Mouse (Mus musculus) midbrain, embryonic 14.5 days (tissue): Measurements from ENCODE around the gene Stkld1. TPM values are rescaled to one million over a fixed set of nuclear protein-coding genes. Genes with fewer than 3 reads are reported as not detected.

Source experiments
- ATAC-seq: fragments of 200-750 bp; cut with Nextera tagmentation; 2 replicates; pipeline ENCODE4 v1.8.0; 2017; ENCODE audit warnings: moderate number of reproducible peaks, moderate library complexity; ENCODE audit not compliant: low FRiP score, low TSS enrichment
- DNase-seq: peaks from one replicate; pipeline ENCODE4 v3.0.0-alpha.2; 2015
- H3K27ac ChIP-seq: fragments of 300-500 bp; sonication (generic); replicated peaks from 2 replicates; pipeline ENCODE4 v1.5.1; 2014; ENCODE audit warnings: mild to moderate bottlenecking, low read depth, low read length, moderate library complexity
- H3K27me3 ChIP-seq: fragments of 300-500 bp; sonication (generic); 2 replicates; pipeline ENCODE4 v1.6.1; 2014; ENCODE audit warnings: low read length, control low read depth, mixed read lengths; ENCODE audit not compliant: control insufficient read depth, insufficient read depth
- H3K36me3 ChIP-seq: fragments of 300-500 bp; sonication (generic); 2 replicates; pipeline ENCODE4 v1.6.1; 2014; ENCODE audit warnings: low read length, control low read depth; ENCODE audit not compliant: control insufficient read depth, insufficient read depth
- H3K4me1 ChIP-seq: fragments of 300-500 bp; sonication (generic); 2 replicates; pipeline ENCODE4 v1.6.1; 2014; ENCODE audit warnings: mild to moderate bottlenecking, antibody characterized with exemption, low read length, control low read depth; ENCODE audit not compliant: control insufficient read depth, insufficient read depth
- H3K4me2 ChIP-seq: fragments of 300-500 bp; sonication (generic); 2 replicates; pipeline ENCODE4 v1.6.1; 2014; ENCODE audit warnings: mild to moderate bottlenecking, low read length, moderate library complexity
- H3K4me3 ChIP-seq: fragments of 300-500 bp; sonication (generic); replicated peaks from 2 replicates; pipeline ENCODE4 v1.5.1; 2014; ENCODE audit warnings: low read depth, low read length
- H3K9ac ChIP-seq: fragments of 300-500 bp; sonication (generic); replicated peaks from 2 replicates; pipeline ENCODE4 v1.6.1; 2014; ENCODE audit warnings: mild to moderate bottlenecking, low read length, moderate library complexity
- H3K9me3 ChIP-seq: fragments of 300-500 bp; sonication (generic); 2 replicates; pipeline ENCODE4 v1.6.1; 2016; ENCODE audit warnings: low read length, control low read depth, mixed read lengths; ENCODE audit not compliant: control insufficient read depth
- WGBS: fragments of 180-500 bp; shearing (Covaris S2); extraction: QIAGEN DNeasy Blood & Tissue Kit; methylation state at CpG from one replicate; pipeline ENCODE4 v1.1.7; 2014; 5-methylcytosine and 5-hydroxymethylcytosine counted together
- polyA plus RNA-seq: library from polyadenylated mRNA; unstranded; fragments of >200 nt; fragmentation: Nextera tagmentation; extraction: Ambion mirVana; gene quantifications from 2 replicates; pipeline ENCODE4 v1.2.1, GENCODE M21; 2014

Gene Stkld1
- polyA plus RNA-seq, 1 experiment from 2014 or later = 0.28 TPM

DNA sequence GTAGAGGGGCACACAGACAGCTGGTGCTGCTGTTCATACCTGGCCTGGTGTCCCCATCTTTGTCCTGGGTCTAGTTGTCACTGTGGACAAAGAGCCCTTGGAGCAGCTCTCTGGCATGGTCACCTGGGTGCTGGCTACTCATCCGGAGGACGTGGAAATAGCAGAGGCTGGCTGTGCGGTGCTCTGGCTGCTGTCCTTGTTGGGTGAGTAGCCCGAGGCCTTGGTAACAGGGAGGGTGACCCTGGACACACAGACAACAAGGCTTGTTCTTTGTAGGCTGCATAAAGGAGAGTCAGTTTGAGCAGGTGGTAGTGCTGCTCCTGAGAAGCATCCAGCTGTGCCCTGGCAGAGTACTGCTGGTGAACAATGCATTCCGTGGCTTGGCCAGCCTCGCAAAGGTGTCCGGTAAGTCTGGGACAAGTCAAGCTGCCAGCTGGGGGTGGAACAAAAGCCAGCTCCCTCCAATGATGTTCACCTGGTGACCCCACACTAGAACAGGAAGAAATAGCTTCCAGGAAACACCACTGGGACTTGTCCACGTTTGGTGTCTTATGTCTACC, 17.6 kb downstream of the Stkld1 start:
- DNase-seq = no peak
- Histone ChIP-seq H3K4me2 (no peak overlapping the region), H3K36me3 (peaks cover 66% of the 10 kb centered on the region), H3K27ac (no peak overlapping the region), H3K27me3 (no peaks in the 10 kb centered on the region), H3K4me1 (no peaks in the 10 kb centered on the region), H3K4me3 (no peak overlapping the region), H3K9me3 (no peaks in the 10 kb centered on the region), H3K9ac (no peak overlapping the region)
- ATAC-seq = no peak
- 89% methylated on average over 8 of the region's 8 CpGs for whole genome bisulfite sequencing

DNA sequence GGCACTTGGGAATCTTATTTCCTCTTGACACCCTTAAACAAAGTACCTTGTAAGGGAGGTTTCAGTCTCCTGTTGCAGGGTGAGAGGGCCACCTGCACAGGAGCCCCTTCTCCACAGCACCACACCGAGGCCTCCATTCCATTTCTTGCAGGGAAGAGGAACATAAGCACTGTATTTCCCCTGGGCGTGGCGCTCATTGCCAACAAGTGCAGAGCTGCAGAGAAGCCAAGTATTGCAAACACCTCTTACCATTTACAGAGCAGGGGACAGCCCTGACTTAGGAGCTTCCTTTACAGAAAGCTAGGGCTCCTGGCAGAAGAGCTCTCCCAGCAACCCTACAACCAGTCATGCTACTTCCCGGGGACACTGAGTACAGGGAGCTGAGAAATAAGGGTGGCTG, 18.3 kb downstream of the Stkld1 start:
- Histone ChIP-seq H3K9me3 (no peaks in the 10 kb centered on the region), H3K36me3 (peaks cover 65% of the 10 kb centered on the region), H3K4me2 (no peak overlapping the region), H3K27me3 (no peaks in the 10 kb centered on the region), H3K4me3 (no peak overlapping the region), H3K9ac (no peak overlapping the region), H3K4me1 (no peaks in the 10 kb centered on the region), H3K27ac (no peak overlapping the region)
- WGBS = 97% methylated on average over 4 of the region's 4 CpGs
- ATAC-seq (no peak), DNase-seq (no peak)

DNA sequence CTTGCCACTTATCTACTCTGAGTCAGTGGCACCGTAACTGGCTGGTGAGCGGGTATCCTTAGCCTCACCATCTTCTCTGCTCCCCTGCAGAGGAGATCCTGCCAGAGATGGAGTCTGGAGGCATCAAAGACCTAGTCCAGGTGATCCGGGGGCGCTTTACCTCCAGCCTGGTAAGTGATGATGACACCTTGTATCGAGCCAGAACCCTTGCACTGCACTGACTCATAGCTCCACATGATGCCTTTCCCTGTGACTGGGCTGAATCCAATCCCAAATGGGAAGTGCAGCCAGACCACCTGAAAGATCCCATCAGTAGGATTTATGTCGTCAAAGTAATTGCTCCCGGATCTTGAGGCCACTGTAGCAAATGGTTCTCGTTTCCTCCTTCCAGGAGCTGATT, 19.0 kb downstream of the Stkld1 start:
- 91% methylated on average over 8 of the region's 8 CpGs for WGBS
- H3K4me3 ChIP-seq = no peak overlapping the region
- DNase-seq = no peak
- peaks cover 72% of the 10 kb centered on the region for H3K36me3 ChIP-seq
- no peaks in the 10 kb centered on the region for H3K27me3 ChIP-seq
- no peak overlapping the region for H3K4me2 ChIP-seq
- no peak overlapping the region for H3K27ac ChIP-seq
- ATAC-seq = no peak
- H3K9me3 ChIP-seq = no peaks in the 10 kb centered on the region
- H3K4me1 ChIP-seq = no peaks in the 10 kb centered on the region
- H3K9ac ChIP-seq = no peak overlapping the region

DNA sequence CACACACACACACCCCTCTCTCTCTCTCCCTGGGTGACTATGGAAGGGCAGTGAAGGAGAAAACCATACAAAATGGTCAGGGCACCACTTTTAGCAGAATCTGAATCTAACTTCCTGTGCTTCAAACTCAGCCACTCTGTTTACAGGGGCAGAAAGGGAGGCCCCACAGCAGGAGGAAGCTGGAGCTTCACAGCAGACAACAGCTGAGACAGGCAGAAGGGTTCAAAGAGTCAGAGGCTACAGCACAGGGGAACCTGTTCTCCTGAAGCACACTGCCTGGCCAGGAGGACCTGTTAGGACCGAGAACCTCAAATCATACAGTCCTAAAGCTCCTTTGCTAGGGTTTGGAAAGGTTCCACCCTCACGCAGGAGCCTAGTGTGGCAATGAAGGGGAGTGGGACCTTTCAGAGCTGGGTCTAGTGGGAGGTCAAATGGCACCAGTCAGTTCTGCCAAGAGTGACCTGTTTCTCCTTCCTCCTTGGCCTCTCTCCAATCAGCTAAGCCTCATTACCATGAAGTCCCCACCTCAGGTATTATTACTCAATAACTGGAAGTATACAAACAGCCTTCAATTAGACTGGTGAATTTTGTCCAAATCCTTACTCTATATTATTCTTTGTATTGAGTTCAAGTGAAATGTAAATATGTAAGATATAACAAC, 21.0 kb downstream of the Stkld1 start:
- Histone ChIP-seq H3K9me3 (no peaks in the 10 kb centered on the region), H3K27me3 (no peaks in the 10 kb centered on the region), H3K4me2 (no peak overlapping the region), H3K4me3 (no peak overlapping the region), H3K4me1 (no peaks in the 10 kb centered on the region), H3K27ac (no peak overlapping the region), H3K36me3 (peaks cover 78% of the 10 kb centered on the region), H3K9ac (no peak overlapping the region)
- ATAC-seq (no peak), DNase-seq (no peak)
- 94% methylated on average over 2 of the region's 2 CpGs for WGBS

DNA sequence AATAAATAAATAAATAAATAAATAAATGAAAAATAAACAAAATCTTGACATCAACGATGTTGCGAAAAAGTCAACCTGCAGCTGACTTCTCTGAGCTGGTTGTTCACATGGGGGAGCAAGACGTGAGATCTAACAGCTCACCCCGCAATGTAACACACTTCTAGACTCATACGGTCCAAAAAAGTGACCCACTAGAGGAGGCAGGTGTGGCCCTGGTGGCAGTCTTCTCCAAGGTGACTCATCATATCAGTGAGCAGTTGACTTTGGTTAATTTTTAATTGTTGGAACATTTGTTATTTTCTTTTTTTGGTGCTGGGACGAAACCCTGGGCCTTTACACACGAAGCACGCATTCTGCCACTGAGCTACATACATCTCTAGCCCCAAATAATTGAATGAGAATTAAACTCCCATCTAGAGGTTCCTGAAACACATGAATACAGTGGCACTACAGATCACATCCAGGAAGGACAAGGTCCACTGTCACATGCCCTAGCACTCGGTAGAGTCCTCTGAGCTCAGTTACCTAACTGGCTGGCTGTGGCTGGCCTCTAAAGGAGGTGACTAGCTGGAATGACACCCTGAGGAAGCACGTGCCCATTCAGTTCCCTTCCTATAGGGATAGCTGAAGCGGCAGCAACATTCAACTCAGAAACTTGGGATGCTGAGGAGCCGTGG, 23.1 kb downstream of the Stkld1 start:
- no peaks in the 10 kb centered on the region for H3K4me1 ChIP-seq
- WGBS = 93% methylated on average over 12 of the region's 12 CpGs
- DNase-seq = no peak
- H3K27ac ChIP-seq = no peak overlapping the region
- H3K27me3 ChIP-seq = no peaks in the 10 kb centered on the region
- no peaks in the 10 kb centered on the region for H3K9me3 ChIP-seq
- no peak overlapping the region for H3K4me2 ChIP-seq
- peaks cover 80% of the 10 kb centered on the region for H3K36me3 ChIP-seq
- no peak for ATAC-seq
- no peak overlapping the region for H3K4me3 ChIP-seq
- H3K9ac ChIP-seq = no peak overlapping the region

DNA sequence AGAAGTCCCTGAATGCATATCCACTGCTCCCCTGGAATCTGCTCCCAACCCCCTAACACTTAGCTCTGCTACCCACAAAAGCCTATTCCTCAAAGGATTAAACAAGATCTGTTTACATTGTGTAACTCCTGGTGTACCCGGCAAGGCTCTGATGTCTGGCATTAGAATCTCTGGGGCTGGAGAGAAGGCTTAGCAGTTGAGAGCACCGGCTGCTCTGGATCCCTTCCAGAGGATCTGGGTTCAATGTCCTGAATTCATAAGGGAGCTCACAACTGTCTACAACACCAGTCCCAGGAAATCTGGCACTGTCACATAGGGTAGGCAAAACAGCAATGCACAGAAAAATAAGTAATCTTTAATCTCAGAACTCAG, 23.6 kb downstream of the Stkld1 start:
- H3K4me2 ChIP-seq = no peak overlapping the region
- H3K27ac ChIP-seq = no peak overlapping the region
- WGBS = 95% methylated on average over 2 of the region's 2 CpGs
- no peaks in the 10 kb centered on the region for H3K9me3 ChIP-seq
- ATAC-seq (no peak), DNase-seq (no peak)
- H3K36me3 ChIP-seq = peaks cover 81% of the 10 kb centered on the region
- H3K4me3 ChIP-seq = no peak overlapping the region
- no peaks in the 10 kb centered on the region for H3K27me3 ChIP-seq
- no peak overlapping the region for H3K9ac ChIP-seq
- H3K4me1 ChIP-seq = no peaks in the 10 kb centered on the region

DNA sequence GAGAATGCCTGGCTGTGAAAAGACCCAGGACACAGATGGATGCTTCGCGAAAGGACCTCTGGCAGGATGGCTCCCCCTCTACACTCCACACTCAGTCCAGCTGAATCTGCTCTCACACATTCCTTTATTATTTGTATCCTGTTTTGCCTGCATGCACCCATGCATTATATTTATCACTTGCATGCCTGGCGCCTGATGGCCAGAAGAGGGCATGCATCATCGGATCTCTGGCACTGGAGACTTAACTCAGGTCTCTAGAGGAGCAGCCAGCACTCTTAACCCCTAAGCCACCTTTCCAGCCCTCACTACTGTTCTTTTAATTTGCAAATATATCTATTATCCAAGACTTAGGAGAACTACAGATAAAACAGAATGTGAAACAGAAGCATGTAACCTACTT, 26.9 kb downstream of the Stkld1 start:
- no peak overlapping the region for H3K27ac ChIP-seq
- H3K4me2 ChIP-seq = no peak overlapping the region
- H3K4me1 ChIP-seq = peaks cover 11% of the 10 kb centered on the region
- no peaks in the 10 kb centered on the region for H3K27me3 ChIP-seq
- WGBS = 76% methylated on average over 4 of the region's 4 CpGs
- peaks cover 51% of the 10 kb centered on the region for H3K36me3 ChIP-seq
- DNase-seq (peak; percentile 21), ATAC-seq (no peak)
- no peak overlapping the region for H3K4me3 ChIP-seq
- H3K9ac ChIP-seq = no peak overlapping the region
- no peaks in the 10 kb centered on the region for H3K9me3 ChIP-seq

DNA sequence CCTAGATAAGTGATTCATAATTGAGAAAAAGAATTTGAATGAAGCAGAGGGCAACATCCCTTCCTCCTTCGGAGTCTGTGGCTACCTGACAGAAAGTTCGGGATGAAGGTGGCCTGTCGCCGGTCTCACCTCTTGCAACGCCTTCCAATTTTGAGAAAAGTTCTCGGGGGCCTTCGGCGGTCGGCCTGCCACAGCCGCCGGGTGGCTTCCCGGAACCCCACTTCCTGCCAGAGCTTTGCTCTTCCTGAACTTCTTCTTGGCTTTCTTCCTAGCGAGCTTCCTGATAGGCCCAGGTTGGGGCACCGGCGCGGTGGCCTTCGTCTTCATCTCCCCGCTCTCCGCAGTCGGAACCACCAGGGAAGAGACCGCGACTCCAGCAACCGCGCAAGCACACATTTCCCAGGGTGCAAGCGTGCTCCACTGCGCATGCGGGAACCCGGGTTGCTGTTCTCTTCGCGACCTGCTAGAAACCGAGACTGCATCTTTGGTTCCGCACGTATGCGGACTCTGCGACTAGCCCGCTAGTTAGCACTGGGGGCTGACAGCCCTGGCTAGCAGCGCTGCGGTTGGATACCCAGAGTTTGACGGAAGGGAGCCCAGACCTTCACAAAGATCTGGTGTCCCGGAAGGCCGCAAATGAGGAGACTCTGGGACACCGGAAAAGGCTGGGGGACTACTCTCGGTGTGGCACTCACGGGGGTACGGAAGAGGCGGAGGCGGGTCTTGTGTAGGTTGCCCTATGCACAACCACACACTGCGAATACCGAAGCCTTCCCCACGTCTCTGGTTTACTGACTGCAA, 30.3 kb downstream of the Stkld1 start, which contains the start of gene Rexo4:
Gene Rexo4, minus strand, starts transcription at position 464 of the 801 bp plus-strand sequence.
- Histone ChIP-seq H3K4me1 (peaks cover 11% of the 10 kb centered on the region), H3K4me2 (peak within 1 kb of the TSS; percentile 88), H3K9ac (peak within 1 kb of the TSS; percentile 80), H3K27me3 (no peaks in the 10 kb centered on the region), H3K36me3 (peaks cover 23% of the 10 kb centered on the region), H3K4me3 (peak within 1 kb of the TSS; percentile 76), H3K27ac (peak within 1 kb of the TSS; percentile 98), H3K9me3 (no peaks in the 10 kb centered on the region)
- ATAC-seq (peak; percentile 94), DNase-seq (peak; percentile 98)
- WGBS = under 1% methylated on average over 50 of the region's 50 CpGs
